Mouse (Mus musculus): Measurements from ENCODE around the gene Kcnh7. TPM values are rescaled to one million over a fixed set of nuclear protein-coding genes. Genes with fewer than 3 reads are reported as not detected.

Kcnh7 gene
- polyA plus RNA-seq, 1 experiment = 3.1 TPM

DNA sequence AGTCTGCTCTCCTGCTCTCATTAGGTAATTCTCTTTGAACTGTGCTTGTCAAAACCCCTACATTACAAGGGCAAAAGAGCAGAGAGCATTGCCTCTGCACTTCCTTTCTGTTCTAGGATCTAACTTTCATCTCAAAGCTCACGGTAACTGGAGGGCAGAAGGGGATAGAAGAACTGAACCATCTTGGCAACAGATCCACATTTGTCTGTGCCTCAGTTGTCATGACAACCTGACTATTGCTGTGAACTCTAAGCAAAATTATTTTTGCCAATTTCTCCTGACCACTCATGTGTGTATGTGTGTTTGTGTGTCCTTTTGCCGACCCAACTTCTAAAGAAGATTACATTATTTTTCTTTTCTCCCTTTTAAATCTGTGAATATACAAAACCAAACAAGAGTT lies 364.9 kb downstream of the Kcnh7 start:
- no peak overlapping the region for H3K27ac ChIP-seq (ENCODE audit: insufficient read depth, low read length)
- 20% methylated on average over 2 of the region's 2 CpGs for WGBS
- H3K27me3 ChIP-seq (ENCODE audit: control insufficient read depth, insufficient read depth, low read length) = no peaks in the 10 kb centered on the region
- no peak for TF ChIP-seq POLR2A (IDR thresholded peaks at IDR 0.05; ENCODE audit: borderline replicate concordance, insufficient read depth, low read length)
- TF ChIP-seq CTCF (IDR thresholded peaks at IDR 0.05; ENCODE audit: borderline replicate concordance, insufficient read depth, low read depth, low read length) = no peak
- no peak overlapping the region for H3K4me3 ChIP-seq (replicated peaks; ENCODE audit: insufficient read depth, low read depth, low read length)
- no peaks in the 10 kb centered on the region for H3K4me1 ChIP-seq (ENCODE audit: control insufficient read depth, insufficient read depth, low read length)
- no peak for DNase-seq

DNA sequence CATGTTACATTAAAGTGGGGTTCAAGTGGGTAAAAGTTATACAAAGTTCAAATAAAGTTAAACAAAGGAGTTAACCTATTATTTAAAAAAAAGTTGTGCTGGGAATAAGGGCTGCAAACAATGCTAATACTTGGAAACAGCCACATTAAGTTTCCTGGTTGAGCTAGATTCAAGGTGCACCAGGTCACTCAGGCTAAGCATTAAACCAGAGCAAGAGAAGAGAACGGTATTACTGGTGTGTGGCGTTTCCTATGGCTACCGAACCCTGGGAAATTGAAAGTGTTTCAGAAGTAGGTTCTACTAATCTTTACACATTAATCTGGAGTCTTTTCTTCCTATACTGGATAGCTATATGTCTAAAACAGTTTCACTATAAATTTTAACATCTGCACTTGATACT lies 368.1 kb downstream of the Kcnh7 start:
- WGBS = 87% methylated on average over 3 of the region's 3 CpGs
- TF ChIP-seq CTCF (IDR thresholded peaks at IDR 0.05; ENCODE audit: borderline replicate concordance, insufficient read depth, low read depth, low read length) (no peak), POLR2A (IDR thresholded peaks at IDR 0.05; ENCODE audit: borderline replicate concordance, insufficient read depth, low read length) (no peak)

GRCm38 (mm10) chr2:62808813-62809212 lies 375.3 kb downstream of the Kcnh7 start:
- TF ChIP-seq CTCF (IDR thresholded peaks at IDR 0.05; ENCODE audit: borderline replicate concordance, insufficient read depth, low read depth, low read length) = no peak
- TF ChIP-seq POLR2A (IDR thresholded peaks at IDR 0.05; ENCODE audit: borderline replicate concordance, insufficient read depth, low read length) = no peak
- Histone ChIP-seq H3K27me3 (ENCODE audit: control insufficient read depth, insufficient read depth, low read length) (no peaks in the 10 kb centered on the region), H3K4me3 (replicated peaks; ENCODE audit: insufficient read depth, low read depth, low read length) (no peak overlapping the region), H3K27ac (ENCODE audit: insufficient read depth, low read length) (no peak overlapping the region), H3K4me1 (ENCODE audit: control insufficient read depth, insufficient read depth, low read length) (no peaks in the 10 kb centered on the region)
- WGBS = 53% methylated on average over 4 of the region's 4 CpGs
- no peak for DNase-seq

More for the DNA sequence above, 368.1 kb downstream of the Kcnh7 start:
- H3K27me3 ChIP-seq (ENCODE audit: control insufficient read depth, insufficient read depth, low read length) = no peaks in the 10 kb centered on the region
- no peak overlapping the region for H3K4me3 ChIP-seq (replicated peaks; ENCODE audit: insufficient read depth, low read depth, low read length)
- H3K4me1 ChIP-seq (ENCODE audit: control insufficient read depth, insufficient read depth, low read length) = no peaks in the 10 kb centered on the region
- DNase-seq = no peak
- no peak overlapping the region for H3K27ac ChIP-seq (ENCODE audit: insufficient read depth, low read length)

DNA sequence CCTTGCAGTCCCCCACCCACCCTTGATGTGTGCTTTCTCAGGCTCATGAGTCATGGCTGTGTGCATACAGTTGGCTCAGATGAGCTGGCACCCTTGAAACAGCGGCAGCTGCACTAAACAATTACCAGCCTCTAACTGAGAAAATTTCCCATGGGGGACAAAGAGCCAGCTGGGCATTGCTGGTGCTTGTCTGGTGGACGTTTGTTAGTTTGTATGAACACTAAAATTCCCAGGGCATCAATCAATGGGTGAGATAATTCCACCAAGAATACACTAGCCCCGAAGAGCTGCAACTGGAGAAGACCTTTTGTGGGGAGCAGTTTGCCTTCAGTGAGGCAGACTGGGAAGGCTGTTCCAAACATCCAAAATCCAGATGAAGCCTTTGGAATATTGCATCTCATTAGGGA lies 376.6 kb downstream of the Kcnh7 start:
- H3K4me3 ChIP-seq (replicated peaks; ENCODE audit: insufficient read depth, low read depth, low read length) = no peak overlapping the region
- H3K27me3 ChIP-seq (ENCODE audit: control insufficient read depth, insufficient read depth, low read length) = no peaks in the 10 kb centered on the region
- WGBS = 22% methylated on average over 3 of the region's 3 CpGs
- TF ChIP-seq POLR2A (IDR thresholded peaks at IDR 0.05; ENCODE audit: borderline replicate concordance, insufficient read depth, low read length) = no peak
- TF ChIP-seq CTCF (IDR thresholded peaks at IDR 0.05; ENCODE audit: borderline replicate concordance, insufficient read depth, low read depth, low read length) = no peak
- DNase-seq = no peak
- H3K4me1 ChIP-seq (ENCODE audit: control insufficient read depth, insufficient read depth, low read length) = no peaks in the 10 kb centered on the region
- H3K27ac ChIP-seq (ENCODE audit: insufficient read depth, low read length) = no peak overlapping the region

- WGBS = 77% methylated on average over 3 of the region's 3 CpGs
- no peak overlapping the region for H3K27ac ChIP-seq (ENCODE audit: insufficient read depth, low read length)
Measured at GRCm38 (mm10) chr2:62806931-62807330, 377.2 kb downstream of the Kcnh7 start.

DNA sequence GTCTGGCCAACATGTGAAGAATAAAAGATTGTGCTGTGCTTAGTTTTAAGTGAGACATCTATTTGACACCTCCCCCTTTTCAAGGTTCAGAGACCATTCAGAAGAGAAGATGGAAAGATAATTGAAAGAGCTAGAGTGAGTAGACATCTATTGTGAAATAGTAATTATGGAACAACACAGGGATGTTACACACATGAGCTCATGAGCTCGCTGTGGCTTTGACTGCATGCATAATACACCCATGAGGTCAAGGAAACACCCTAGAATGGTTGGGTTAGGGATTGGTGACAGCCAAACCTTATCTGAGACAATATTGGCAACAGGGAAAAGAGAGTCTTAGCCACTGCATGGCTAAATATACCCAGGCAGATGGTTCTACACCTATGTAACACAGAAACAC lies 380.1 kb downstream of the Kcnh7 start:
- no peaks in the 10 kb centered on the region for H3K27me3 ChIP-seq (ENCODE audit: control insufficient read depth, insufficient read depth, low read length)
- TF ChIP-seq CTCF (IDR thresholded peaks at IDR 0.05; ENCODE audit: borderline replicate concordance, insufficient read depth, low read depth, low read length) (no peak), POLR2A (IDR thresholded peaks at IDR 0.05; ENCODE audit: borderline replicate concordance, insufficient read depth, low read length) (no peak)
- H3K4me3 ChIP-seq (replicated peaks; ENCODE audit: insufficient read depth, low read depth, low read length) = no peak overlapping the region
- H3K4me1 ChIP-seq (ENCODE audit: control insufficient read depth, insufficient read depth, low read length) = no peaks in the 10 kb centered on the region
- 71% methylated on average over 1 of the region's 1 CpGs for WGBS
- DNase-seq = no peak
- H3K27ac ChIP-seq (ENCODE audit: insufficient read depth, low read length) = no peak overlapping the region

More at GRCm38 (mm10) chr2:62806931-62807330, 377.2 kb downstream of the Kcnh7 start:
- Histone ChIP-seq H3K4me1 (ENCODE audit: control insufficient read depth, insufficient read depth, low read length) (no peaks in the 10 kb centered on the region), H3K4me3 (replicated peaks; ENCODE audit: insufficient read depth, low read depth, low read length) (no peak overlapping the region), H3K27me3 (ENCODE audit: control insufficient read depth, insufficient read depth, low read length) (no peaks in the 10 kb centered on the region)
- TF ChIP-seq POLR2A (IDR thresholded peaks at IDR 0.05; ENCODE audit: borderline replicate concordance, insufficient read depth, low read length) (no peak), CTCF (IDR thresholded peaks at IDR 0.05; ENCODE audit: borderline replicate concordance, insufficient read depth, low read depth, low read length) (no peak)
- no peak for DNase-seq

- H3K4me1 ChIP-seq (ENCODE audit: control insufficient read depth, insufficient read depth, low read length) = no peaks in the 10 kb centered on the region
- 74% methylated on average over 2 of the region's 2 CpGs for WGBS
- TF ChIP-seq POLR2A (IDR thresholded peaks at IDR 0.05; ENCODE audit: borderline replicate concordance, insufficient read depth, low read length) (no peak), CTCF (IDR thresholded peaks at IDR 0.05; ENCODE audit: borderline replicate concordance, insufficient read depth, low read depth, low read length) (no peak)
- no peak overlapping the region for H3K4me3 ChIP-seq (replicated peaks; ENCODE audit: insufficient read depth, low read depth, low read length)
- H3K27ac ChIP-seq (ENCODE audit: insufficient read depth, low read length) = no peak overlapping the region
- DNase-seq = no peak
- H3K27me3 ChIP-seq (ENCODE audit: control insufficient read depth, insufficient read depth, low read length) = no peaks in the 10 kb centered on the region
Measured at GRCm38 (mm10) chr2:62784460-62785038, 399.5 kb downstream of the Kcnh7 start.

- Histone ChIP-seq H3K27ac (ENCODE audit: insufficient read depth, low read length) (no peak overlapping the region), H3K27me3 (ENCODE audit: control insufficient read depth, insufficient read depth, low read length) (no peaks in the 10 kb centered on the region), H3K4me1 (ENCODE audit: control insufficient read depth, insufficient read depth, low read length) (no peaks in the 10 kb centered on the region), H3K4me3 (replicated peaks; ENCODE audit: insufficient read depth, low read depth, low read length) (no peak overlapping the region)
- no peak for TF ChIP-seq POLR2A (IDR thresholded peaks at IDR 0.05; ENCODE audit: borderline replicate concordance, insufficient read depth, low read length)
- no peak for TF ChIP-seq CTCF (IDR thresholded peaks at IDR 0.05; ENCODE audit: borderline replicate concordance, insufficient read depth, low read depth, low read length)
- 88% methylated on average over 2 of the region's 2 CpGs for WGBS
- no peak for DNase-seq
Measured at GRCm38 (mm10) chr2:62746256-62746655, 437.8 kb downstream of the Kcnh7 start.

Measured in cerebellum, adult 2 months (tissue).